Mouse (Mus musculus) splenic B cell, adult 2 months (primary cell): Measurements from ENCODE around the gene Cnot6.

Experiments
- DNase-seq: peaks from one replicate; pipeline ENCODE4 v3.0.0-alpha.2; 2011; ENCODE audit warnings: low read depth, low spot score
- H3K27me3 ChIP-seq: 2 replicates; pipeline ENCODE4 v1.6.1; 2012; ENCODE audit warnings: mild to moderate bottlenecking, low read length, moderate library complexity, mixed read lengths; ENCODE audit not compliant: control insufficient read depth, poor library complexity, insufficient read depth, severe bottlenecking
- H3K36me3 ChIP-seq: 2 replicates; pipeline ENCODE4 v1.6.1; 2012; ENCODE audit warnings: mild to moderate bottlenecking, low read length, moderate library complexity, mixed read lengths; ENCODE audit not compliant: control insufficient read depth, poor library complexity, insufficient read depth, severe bottlenecking

Cnot6 gene

DNA sequence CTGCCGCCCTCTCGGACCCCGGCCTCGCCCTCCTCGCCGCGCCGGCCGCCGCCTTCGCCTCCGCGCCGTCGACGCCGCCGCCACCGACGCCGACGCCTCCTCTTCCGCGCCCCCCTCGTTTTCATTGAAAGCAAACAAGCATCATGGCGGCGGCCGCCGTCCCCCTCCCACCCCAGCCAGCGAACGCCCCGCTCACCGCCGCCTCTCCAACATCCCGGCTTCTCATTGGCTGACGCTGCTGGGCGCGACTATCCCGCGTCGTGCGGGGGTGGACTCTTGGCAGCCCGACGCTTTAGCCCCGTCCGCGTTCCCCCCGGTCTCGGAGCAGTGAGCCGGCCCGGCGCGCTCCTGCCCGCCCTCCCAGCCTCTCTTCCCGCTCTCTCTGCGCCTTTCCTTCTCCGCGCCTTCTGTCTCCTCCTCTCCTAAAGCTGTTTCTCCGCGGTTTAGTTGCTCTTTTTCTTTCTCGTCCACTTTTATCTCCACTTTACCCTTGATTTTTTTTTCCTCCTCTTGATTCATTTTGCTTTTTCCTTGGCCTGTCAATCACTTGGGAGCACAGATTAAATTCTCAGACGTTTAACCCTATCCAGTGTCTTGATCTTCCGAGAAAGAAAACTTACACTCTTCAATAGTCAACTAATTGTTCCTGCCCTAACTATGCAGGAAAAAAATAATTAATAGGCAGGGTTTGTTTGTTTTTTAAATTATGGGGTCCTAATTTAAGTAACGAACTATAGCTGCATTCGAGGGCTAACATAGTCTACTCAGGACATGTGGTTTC is at the start of gene Cnot6:
TSS of gene Cnot6 (minus strand) at position 169 of the 781 bp plus-strand sequence.
- no peaks in the 10 kb centered on the region for H3K27me3 ChIP-seq
- peak; percentile 98 for DNase-seq
- H3K36me3 ChIP-seq, result no peaks in the 10 kb centered on the region

DNA sequence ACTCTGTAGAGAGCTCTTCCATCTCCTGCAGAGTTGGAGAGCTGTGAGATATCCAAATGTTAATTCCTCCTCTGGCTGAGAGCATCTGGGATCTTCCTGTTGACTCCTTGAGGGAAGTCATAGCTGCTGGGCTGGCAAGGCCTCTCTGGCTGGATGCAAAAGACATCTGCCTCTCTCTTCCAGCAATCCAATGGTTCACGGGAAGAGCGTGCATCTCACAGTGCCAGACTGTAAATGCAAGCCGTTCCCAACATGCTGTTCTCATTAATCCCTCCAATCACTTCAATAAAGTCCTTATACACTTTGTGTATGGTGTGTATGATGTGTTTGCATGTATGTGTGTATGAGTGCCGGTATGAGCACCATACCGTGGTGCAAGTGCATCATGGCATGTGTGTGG is 48.6 kb upstream of the Cnot6 start:
- no peak for DNase-seq

DNA sequence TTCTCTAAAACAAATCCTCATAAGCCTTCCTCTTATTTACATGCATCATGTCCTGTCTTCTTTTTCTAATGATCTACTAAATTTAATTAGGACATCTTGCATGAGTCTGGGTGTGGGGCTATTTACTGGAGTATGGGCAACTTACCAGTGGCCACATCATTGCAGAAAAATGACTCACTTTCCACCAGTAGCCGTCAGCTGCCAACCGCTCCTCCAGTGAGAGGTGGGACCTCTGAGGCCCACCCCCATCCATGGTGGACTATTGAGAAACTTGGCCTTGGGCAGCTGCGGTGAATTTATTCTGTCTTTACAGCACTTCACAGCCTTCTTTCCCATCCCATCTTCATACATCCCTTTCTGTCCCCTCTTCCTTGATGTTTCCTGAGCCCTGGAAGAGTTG is 45.6 kb upstream of the Cnot6 start:
- no peak for DNase-seq
- Histone ChIP-seq H3K36me3 (no peaks in the 10 kb centered on the region), H3K27me3 (no peaks in the 10 kb centered on the region)

More for the DNA sequence above, 48.6 kb upstream of the Cnot6 start:
- Histone ChIP-seq H3K36me3 (no peaks in the 10 kb centered on the region), H3K27me3 (no peaks in the 10 kb centered on the region)

DNA sequence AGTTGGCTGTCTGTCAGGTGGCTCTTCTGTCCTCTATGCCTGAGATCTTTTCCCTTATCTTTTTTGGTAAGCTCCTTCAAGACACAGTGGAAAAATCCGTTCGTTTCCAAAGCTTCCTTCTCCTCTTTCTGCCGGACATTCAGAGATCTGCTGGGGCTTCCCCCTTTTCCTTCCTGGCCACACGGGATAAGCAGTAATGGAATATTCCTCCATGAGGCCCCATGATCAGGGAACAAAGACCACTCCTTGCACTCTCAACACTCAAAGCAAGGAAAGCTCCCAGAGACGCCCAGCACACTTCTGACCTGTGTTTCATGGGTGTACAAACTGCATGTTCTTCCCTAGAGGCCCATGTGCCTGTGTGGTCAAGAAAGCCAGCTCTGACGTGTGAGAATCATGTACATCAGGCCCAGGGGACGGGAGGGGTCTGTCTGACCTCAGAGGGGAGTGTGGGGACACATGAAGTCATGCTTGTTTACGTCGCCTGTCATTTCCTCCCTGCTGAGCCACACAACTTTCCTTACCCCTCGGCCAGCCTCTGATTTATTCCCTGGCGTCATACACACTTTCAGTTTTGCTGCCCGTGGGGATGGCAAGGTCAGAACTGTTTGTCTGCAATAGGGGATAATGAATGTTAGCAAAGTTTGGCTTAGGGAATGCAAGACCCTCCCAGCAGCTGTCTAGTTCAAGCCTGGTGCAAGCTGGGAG is 42.6 kb upstream of the Cnot6 start:
- H3K27me3 ChIP-seq, result no peaks in the 10 kb centered on the region

DNA sequence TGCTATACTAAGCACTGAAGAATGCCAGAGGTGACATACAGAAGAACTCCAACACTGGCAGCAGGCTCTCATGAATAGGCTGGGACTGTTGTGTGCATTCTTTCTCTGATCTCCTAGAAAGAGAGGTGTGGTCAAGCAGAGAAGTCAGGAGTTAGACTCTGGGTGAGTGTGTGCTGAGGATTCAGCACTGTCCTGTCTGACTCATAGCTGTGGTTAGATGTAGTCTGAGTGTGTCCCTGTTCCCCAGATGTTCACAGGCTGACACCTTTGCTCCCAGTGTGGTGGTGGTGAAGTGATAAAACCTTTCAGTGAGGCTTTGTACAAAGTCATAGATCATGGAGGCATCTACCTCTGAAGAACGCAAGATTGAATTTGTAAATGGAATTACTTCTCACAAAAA is 34.2 kb upstream of the Cnot6 start:
- DNase-seq, result no peak
- no peaks in the 10 kb centered on the region for H3K36me3 ChIP-seq
- H3K27me3 ChIP-seq, result no peaks in the 10 kb centered on the region

More for the DNA sequence above, 42.6 kb upstream of the Cnot6 start:
- no peaks in the 10 kb centered on the region for H3K36me3 ChIP-seq
- DNase-seq, result no peak

DNA sequence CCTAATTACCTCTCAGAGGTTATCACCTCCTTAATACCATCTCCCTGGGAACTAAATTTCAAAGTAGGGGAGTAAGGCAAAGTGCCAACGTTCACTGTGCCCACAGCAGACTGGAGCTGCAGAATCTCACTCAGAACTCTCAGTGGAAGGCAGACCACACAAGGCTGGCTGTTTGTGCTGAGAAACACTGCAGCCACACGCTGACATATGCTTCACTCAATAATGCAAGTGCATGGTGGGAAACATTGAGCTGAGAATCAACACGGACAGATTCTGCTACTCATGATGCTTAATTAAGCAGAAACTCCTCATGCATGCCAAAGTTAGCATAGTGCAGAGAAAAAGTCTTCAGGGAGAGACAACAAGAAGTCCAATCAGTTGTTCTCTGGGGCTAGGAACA is 33.3 kb upstream of the Cnot6 start:
- DNase-seq, result no peak
- Histone ChIP-seq H3K27me3 (no peaks in the 10 kb centered on the region), H3K36me3 (no peaks in the 10 kb centered on the region)

DNA sequence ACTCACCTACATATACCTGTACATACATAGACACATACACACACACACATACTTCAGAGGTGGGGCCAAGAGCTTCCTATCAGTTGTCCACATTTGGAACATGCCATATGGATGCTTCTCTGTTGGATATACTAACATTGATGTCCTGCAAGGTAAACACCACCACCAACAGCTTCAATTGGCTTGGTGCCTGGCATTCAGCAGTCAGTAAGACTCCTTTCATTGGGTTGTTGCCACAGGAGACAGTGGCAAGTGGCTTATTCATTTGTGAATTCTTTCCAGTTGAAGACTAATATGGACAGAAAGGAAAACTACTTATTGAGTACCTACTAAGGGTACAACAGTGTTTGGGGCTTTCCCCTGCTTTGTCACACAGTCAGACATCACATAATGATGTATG is 32.5 kb upstream of the Cnot6 start:
- H3K27me3 ChIP-seq, result no peaks in the 10 kb centered on the region
- no peak for DNase-seq
- no peaks in the 10 kb centered on the region for H3K36me3 ChIP-seq

DNA sequence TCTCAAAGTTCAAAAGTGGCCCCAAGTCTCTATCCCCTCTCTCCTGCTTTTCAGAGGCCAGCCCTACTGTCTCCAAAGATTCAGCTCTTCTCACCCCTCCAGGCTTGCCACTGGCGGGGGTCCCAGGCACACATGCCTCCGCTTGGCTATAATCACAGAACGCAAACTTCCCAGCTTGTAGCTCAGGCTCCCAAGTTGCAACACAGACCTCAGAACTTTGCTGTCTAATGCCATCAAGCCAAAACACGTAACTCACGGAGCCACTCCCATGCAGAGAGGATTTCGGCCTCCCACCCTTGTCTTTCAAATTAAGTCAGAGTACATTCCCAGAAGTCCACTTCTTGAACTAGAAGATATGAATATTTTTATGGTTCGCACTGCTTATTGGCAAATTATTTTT is 31.1 kb upstream of the Cnot6 start:
- H3K27me3 ChIP-seq, result no peaks in the 10 kb centered on the region
- H3K36me3 ChIP-seq, result no peaks in the 10 kb centered on the region
- DNase-seq, result no peak

DNA sequence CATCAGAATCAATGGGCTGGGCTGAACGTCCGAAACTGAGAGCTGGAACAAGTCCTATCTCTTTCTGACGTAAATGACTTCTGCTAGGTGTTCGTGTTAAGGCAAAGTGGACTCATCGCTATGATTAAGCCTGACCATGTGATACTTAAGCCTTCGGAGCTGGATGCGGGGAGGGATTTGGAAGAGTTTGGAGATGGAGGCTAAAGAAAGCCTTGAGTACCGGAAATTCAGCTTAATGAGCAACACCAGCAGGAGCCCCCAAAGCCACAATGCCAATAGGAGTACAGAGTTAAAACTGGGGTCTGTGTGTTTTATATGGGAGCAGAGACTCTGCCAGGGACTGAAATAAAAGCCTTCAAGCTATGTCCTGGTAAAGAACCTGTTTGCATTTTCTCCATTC is 29.7 kb upstream of the Cnot6 start:
- Histone ChIP-seq H3K27me3 (no peaks in the 10 kb centered on the region), H3K36me3 (no peaks in the 10 kb centered on the region)
- no peak for DNase-seq

DNA sequence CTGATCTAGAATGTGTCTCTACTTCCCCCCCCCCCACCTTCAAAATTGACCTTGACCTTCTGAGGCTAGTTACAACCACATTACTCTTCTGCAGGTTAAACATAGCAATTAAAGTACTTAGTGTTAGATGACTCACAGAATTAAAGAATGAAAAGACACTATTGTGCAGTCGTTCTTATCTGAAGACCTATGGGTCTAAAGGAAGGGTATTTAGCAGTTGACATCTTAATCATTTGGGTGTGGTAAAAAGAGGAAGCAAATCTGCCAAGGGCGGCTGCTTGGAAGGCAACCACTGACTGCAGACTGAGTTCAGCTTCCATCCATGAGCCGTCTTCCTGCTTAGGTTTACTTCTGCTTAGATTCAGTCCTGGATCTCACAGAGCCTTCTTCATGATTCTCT is 27.3 kb upstream of the Cnot6 start:
- DNase-seq, result peak; percentile 40
- Histone ChIP-seq H3K27me3 (no peaks in the 10 kb centered on the region), H3K36me3 (no peaks in the 10 kb centered on the region)

DNA sequence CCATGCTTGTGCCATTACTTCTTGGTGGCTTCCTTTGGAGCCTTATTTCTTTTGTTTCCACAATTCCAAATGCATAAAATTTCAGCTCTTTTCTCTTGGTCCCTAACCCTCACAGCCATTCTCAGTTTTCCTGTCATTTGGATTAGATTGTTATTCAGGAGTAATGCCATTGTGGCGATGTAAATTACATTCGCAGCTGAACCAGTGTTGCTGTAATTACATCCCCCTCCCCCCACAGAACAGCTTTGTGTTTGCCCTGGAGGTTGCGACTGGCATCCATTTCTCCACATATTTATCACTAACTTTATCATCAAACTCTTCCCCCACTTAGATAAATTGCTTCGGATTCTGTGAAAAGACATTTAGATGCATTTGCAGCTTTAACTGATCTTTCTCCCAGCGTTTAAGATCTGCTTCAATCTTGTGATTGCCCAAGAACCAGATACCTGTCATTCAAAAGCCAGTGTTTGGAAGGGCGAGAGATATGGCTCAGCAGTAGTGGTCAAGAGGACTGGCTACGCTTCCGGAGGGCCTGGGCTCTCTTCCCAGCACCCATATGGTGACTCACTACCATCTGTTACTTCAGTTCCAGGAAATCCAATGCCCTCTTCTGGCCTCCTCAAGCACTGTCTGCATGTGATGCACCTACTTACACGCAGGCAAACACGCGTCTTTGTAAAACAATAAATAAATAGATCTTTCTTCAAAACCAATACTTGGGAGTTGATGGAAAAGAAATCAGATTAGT is 26.3 kb upstream of the Cnot6 start:
- H3K27me3 ChIP-seq, result no peaks in the 10 kb centered on the region
- no peak for DNase-seq
- H3K36me3 ChIP-seq, result no peaks in the 10 kb centered on the region

DNA sequence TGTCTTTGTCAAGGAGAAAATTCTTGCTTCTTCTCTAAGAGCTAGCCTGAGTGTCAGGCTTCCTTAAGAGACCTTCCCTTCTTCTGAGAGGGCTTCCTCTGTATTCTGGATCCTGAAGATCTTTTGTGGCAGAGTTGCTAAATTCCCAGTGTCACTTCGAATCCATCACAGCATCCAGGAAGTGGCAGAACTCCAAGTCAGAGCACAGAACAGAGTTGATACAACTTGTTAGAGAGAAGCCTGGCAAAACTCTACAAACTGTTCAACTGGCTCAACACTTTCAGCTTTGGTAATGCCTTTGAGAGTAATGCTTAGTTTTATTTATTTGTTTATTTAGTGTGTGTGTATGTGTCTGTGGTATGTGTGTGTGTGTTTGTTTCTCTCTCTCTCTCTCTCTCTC is 25.1 kb upstream of the Cnot6 start:
- no peak for DNase-seq
- H3K27me3 ChIP-seq, result no peaks in the 10 kb centered on the region
- H3K36me3 ChIP-seq, result no peaks in the 10 kb centered on the region

DNA sequence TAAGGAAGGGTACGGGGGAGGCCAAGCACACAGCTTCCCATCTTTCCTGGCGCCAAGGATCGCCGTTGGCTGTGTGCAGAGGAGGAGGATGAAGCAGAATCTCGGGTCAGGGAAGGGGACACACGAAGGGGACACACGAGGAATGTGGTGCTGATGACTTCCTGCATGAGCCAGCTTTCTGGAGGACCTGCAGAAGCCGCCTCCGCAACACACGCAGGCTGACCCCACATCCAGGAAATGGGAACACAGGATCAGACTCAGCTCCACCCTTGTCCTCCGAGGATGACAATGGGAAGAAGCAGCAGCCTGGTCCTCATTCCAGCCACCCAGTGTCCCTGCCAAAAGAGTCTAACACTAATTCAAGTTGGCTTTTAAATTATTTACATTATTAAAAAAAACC is 22.2 kb upstream of the Cnot6 start:
- DNase-seq, result no peak
- no peaks in the 10 kb centered on the region for H3K36me3 ChIP-seq

DNA sequence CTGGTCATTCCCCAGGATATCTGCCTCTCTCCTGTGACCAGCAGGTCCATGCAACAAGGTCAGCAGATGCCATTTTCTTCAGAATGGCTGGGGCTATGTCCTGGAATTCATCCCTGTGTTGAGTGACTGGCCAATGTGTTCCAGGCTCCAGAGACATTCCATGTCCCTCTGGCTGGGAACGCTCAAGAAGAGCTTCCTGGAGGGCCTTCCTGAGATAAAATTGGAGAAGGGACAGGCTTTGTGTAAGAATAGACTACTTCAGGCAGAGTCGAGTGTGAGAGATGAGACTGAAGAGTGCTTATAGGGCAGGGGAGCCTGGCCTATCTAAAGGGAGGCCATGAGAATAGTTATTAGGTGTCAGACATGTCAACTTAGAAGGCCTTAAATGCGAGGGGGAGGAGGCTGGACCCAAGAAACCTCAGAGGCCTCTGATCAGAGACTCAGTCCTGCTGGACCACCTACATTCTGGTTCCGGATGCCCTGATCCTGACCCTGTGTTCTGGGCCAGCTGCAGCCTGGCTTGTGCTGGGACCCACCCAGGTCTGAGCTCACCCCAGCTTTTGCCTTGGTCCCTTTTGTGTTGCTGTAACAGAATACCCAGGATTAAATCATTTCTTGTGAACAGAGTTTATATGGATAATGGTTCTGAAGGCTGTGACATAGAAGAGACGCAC is 17.9 kb upstream of the Cnot6 start:
- H3K36me3 ChIP-seq, result no peaks in the 10 kb centered on the region
- no peaks in the 10 kb centered on the region for H3K27me3 ChIP-seq
- no peak for DNase-seq

More for the DNA sequence above, 22.2 kb upstream of the Cnot6 start:
- no peaks in the 10 kb centered on the region for H3K27me3 ChIP-seq
